Mouse (Mus musculus): ENCODE measurements around the gene Mrc2. TPM values are rescaled to one million over a fixed set of nuclear protein-coding genes. Genes with fewer than 3 reads are reported as not detected.

Mrc2 gene
- polyA plus RNA-seq, 1 experiment from 2014 or later, result 7.0 TPM

GRCm38 (mm10) chr11:105293101-105293581 lies 698 bp downstream of the Mrc2 start:
- Histone ChIP-seq H3K36me3 (ENCODE audit: control insufficient read depth, insufficient read depth, low read length) (no peaks in the 10 kb centered on the region), H3K4me3 (ENCODE audit: low read depth, low read length) (peak overlapping the region; percentile 54), H3K27ac (ENCODE audit: low read depth, low read length) (no peak overlapping the region), H3K27me3 (ENCODE audit: control insufficient read depth, insufficient read depth, low read length) (no peaks in the 10 kb centered on the region), H3K4me1 (ENCODE audit: control insufficient read depth, insufficient read depth, low read length) (peaks cover 22% of the 10 kb centered on the region), H3K9ac (ENCODE audit: low read length) (peak overlapping the region; percentile 77), H3K9me3 (ENCODE audit: control insufficient read depth, low read length) (no peaks in the 10 kb centered on the region), H3K4me2 (peak overlapping the region; percentile 76)
- DNase-seq (ENCODE audit: low spot score, missing footprints) (peak; percentile 97), ATAC-seq (ENCODE audit: low FRiP score) (peak; percentile 56)
- WGBS, result 0% methylated on average over 26 of the region's 26 CpGs

- peak; percentile 94 for DNase-seq (ENCODE audit: low spot score, missing footprints)
- no peaks in the 10 kb centered on the region for H3K27me3 ChIP-seq (ENCODE audit: control insufficient read depth, insufficient read depth, low read length)
- peak overlapping the region; percentile 76 for H3K4me2 ChIP-seq
- peak overlapping the region; percentile 54 for H3K4me3 ChIP-seq (ENCODE audit: low read depth, low read length)
- H3K9ac ChIP-seq (ENCODE audit: low read length), result peak overlapping the region; percentile 77
- WGBS, result 3% methylated on average over 9 of the region's 9 CpGs
- H3K4me1 ChIP-seq (ENCODE audit: control insufficient read depth, insufficient read depth, low read length), result peaks cover 22% of the 10 kb centered on the region
- ATAC-seq (ENCODE audit: low FRiP score), result no peak
- H3K27ac ChIP-seq (ENCODE audit: low read depth, low read length), result peak overlapping the region; percentile 25; the same call in 1 of the 2 replicates
- no peaks in the 10 kb centered on the region for H3K36me3 ChIP-seq (ENCODE audit: control insufficient read depth, insufficient read depth, low read length)
- H3K9me3 ChIP-seq (ENCODE audit: control insufficient read depth, low read length), result no peaks in the 10 kb centered on the region
These were observed 1.6 kb downstream of the Mrc2 start for GRCm38 (mm10) chr11:105293901-105294494.

GRCm38 (mm10) chr11:105296084-105296483 lies 3.6 kb downstream of the Mrc2 start:
- H3K27me3 ChIP-seq (ENCODE audit: control insufficient read depth, insufficient read depth, low read length), result no peaks in the 10 kb centered on the region
- H3K36me3 ChIP-seq (ENCODE audit: control insufficient read depth, insufficient read depth, low read length), result no peaks in the 10 kb centered on the region
- DNase-seq (ENCODE audit: low spot score, missing footprints) (no peak), ATAC-seq (ENCODE audit: low FRiP score) (no peak)
- no peak overlapping the region for H3K27ac ChIP-seq (ENCODE audit: low read depth, low read length)
- H3K9ac ChIP-seq (ENCODE audit: low read length), result no peak overlapping the region
- WGBS, result 92% methylated on average over 10 of the region's 10 CpGs
- H3K9me3 ChIP-seq (ENCODE audit: control insufficient read depth, low read length), result no peaks in the 10 kb centered on the region
- H3K4me3 ChIP-seq (ENCODE audit: low read depth, low read length), result no peak overlapping the region
- H3K4me1 ChIP-seq (ENCODE audit: control insufficient read depth, insufficient read depth, low read length), result peaks cover 19% of the 10 kb centered on the region
- H3K4me2 ChIP-seq, result no peak overlapping the region

DNA sequence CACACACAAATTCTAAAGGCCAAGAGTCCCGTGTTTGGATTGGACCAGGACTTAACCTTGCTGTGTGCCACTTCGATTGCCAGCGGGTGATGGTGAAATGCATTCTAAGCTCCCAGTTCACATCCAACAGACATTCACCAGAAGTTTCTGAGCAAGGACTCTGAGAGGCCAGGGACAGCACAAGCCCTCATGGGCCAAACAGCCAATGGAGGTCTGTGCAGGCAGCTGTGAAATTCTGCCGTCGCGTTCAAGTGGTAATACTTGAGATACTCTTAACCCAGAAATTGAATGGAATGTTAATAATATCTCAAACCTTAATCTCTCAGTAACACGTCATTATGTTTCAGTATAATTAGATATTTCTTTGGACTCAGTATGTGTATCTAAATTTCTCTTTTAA lies 17.8 kb downstream of the Mrc2 start:
- Histone ChIP-seq H3K27me3 (ENCODE audit: control insufficient read depth, insufficient read depth, low read length) (no peaks in the 10 kb centered on the region), H3K36me3 (ENCODE audit: control insufficient read depth, insufficient read depth, low read length) (no peaks in the 10 kb centered on the region), H3K9me3 (ENCODE audit: control insufficient read depth, low read length) (no peaks in the 10 kb centered on the region), H3K4me1 (ENCODE audit: control insufficient read depth, insufficient read depth, low read length) (peaks cover 28% of the 10 kb centered on the region), H3K4me3 (ENCODE audit: low read depth, low read length) (no peak overlapping the region), H3K9ac (ENCODE audit: low read length) (no peak overlapping the region), H3K4me2 (no peak overlapping the region), H3K27ac (ENCODE audit: low read depth, low read length) (no peak overlapping the region)
- no peak for ATAC-seq (ENCODE audit: low FRiP score)
- WGBS, result 93% methylated on average over 7 of the region's 7 CpGs
- no peak for DNase-seq (ENCODE audit: low spot score, missing footprints)

- Histone ChIP-seq H3K4me2 (no peak overlapping the region), H3K9me3 (ENCODE audit: control insufficient read depth, low read length) (no peaks in the 10 kb centered on the region), H3K27me3 (ENCODE audit: control insufficient read depth, insufficient read depth, low read length) (no peaks in the 10 kb centered on the region), H3K4me3 (ENCODE audit: low read depth, low read length) (no peak overlapping the region), H3K4me1 (ENCODE audit: control insufficient read depth, insufficient read depth, low read length) (peaks cover 34% of the 10 kb centered on the region), H3K9ac (ENCODE audit: low read length) (no peak overlapping the region), H3K36me3 (ENCODE audit: control insufficient read depth, insufficient read depth, low read length) (no peaks in the 10 kb centered on the region), H3K27ac (ENCODE audit: low read depth, low read length) (no peak overlapping the region)
- WGBS, result 78% methylated on average over 24 of the region's 24 CpGs
- no peak for ATAC-seq (ENCODE audit: low FRiP score)
- DNase-seq (ENCODE audit: low spot score, missing footprints), result no peak
These were observed 19.0 kb downstream of the Mrc2 start for GRCm38 (mm10) chr11:105311291-105311975.

DNA sequence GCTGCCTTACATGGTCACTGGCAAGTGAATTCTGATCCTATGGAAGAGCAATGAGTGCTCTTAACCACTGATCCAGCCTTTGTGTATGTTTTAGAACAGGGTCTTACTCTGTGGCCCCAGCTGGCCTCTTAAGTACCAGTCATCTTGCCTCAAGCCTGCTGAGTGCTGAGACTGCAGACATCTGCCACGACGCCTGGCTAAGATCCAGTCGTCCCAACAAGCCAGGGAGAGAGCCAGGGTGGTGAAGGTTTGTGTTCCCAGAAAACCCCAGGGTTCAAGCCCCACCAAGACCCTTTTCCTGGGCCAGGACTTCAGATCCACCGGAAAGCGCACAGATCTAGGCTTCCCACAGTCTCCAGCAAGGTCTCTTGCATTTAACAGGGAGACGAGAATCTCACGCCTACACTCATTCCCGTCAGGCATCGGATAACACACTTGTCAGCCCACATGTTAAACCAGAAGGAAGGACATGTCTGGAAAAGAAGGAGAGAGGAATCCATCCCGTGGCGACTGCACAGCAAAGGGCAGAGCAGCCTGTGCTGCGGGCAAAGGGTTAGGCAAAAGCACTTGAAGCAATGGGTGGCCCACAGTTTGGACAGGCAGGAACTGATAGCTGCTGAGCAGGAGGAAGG lies 20.0 kb downstream of the Mrc2 start:
- H3K36me3 ChIP-seq (ENCODE audit: control insufficient read depth, insufficient read depth, low read length), result no peaks in the 10 kb centered on the region
- H3K9me3 ChIP-seq (ENCODE audit: control insufficient read depth, low read length), result no peaks in the 10 kb centered on the region
- DNase-seq (ENCODE audit: low spot score, missing footprints), result peak; percentile 89
- 63% methylated on average over 12 of the region's 12 CpGs for WGBS
- H3K9ac ChIP-seq (ENCODE audit: low read length), result peak overlapping the region; percentile 9; the same call in 1 of the 2 replicates
- H3K4me2 ChIP-seq, result no peak overlapping the region
- no peak overlapping the region; the same call in 1 of the 2 replicates for H3K27ac ChIP-seq (ENCODE audit: low read depth, low read length)
- no peaks in the 10 kb centered on the region for H3K27me3 ChIP-seq (ENCODE audit: control insufficient read depth, insufficient read depth, low read length)
- no peak overlapping the region for H3K4me3 ChIP-seq (ENCODE audit: low read depth, low read length)
- H3K4me1 ChIP-seq (ENCODE audit: control insufficient read depth, insufficient read depth, low read length), result peaks cover 34% of the 10 kb centered on the region
- ATAC-seq (ENCODE audit: low FRiP score), result no peak

- Histone ChIP-seq H3K36me3 (ENCODE audit: control insufficient read depth, insufficient read depth, low read length) (no peaks in the 10 kb centered on the region), H3K9me3 (ENCODE audit: control insufficient read depth, low read length) (no peaks in the 10 kb centered on the region), H3K4me1 (ENCODE audit: control insufficient read depth, insufficient read depth, low read length) (peaks cover 34% of the 10 kb centered on the region), H3K27ac (ENCODE audit: low read depth, low read length) (no peak overlapping the region), H3K9ac (ENCODE audit: low read length) (no peak overlapping the region), H3K4me2 (no peak overlapping the region), H3K27me3 (ENCODE audit: control insufficient read depth, insufficient read depth, low read length) (no peaks in the 10 kb centered on the region), H3K4me3 (ENCODE audit: low read depth, low read length) (no peak overlapping the region)
- DNase-seq (ENCODE audit: low spot score, missing footprints) (no peak), ATAC-seq (ENCODE audit: low FRiP score) (peak; percentile 34; the same call in 1 of the 2 replicates)
- 31% methylated on average over 9 of the region's 10 CpGs for WGBS
These were observed 20.7 kb downstream of the Mrc2 start for GRCm38 (mm10) chr11:105312972-105313632.

DNA sequence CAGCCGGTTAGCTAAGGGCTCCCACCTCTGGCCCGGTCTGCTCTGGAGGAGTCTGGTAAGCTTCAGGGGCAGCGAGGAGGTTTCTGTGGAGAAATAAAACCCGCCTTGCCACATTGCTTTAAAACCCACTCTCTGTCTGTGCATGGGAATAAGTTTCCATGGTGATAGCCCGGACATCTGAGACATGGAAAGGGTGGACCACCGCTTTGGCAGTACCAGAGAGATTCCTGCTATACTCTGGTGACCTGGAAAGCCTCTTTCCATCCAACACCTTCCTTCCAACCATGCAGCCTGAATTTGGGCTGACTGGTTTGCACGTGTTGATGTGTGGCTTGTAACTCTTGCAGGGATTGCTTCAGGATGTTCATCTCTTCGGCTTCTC lies 21.2 kb downstream of the Mrc2 start:
- Histone ChIP-seq H3K27ac (ENCODE audit: low read depth, low read length) (no peak overlapping the region), H3K9ac (ENCODE audit: low read length) (no peak overlapping the region), H3K4me1 (ENCODE audit: control insufficient read depth, insufficient read depth, low read length) (peaks cover 34% of the 10 kb centered on the region), H3K4me3 (ENCODE audit: low read depth, low read length) (no peak overlapping the region), H3K36me3 (ENCODE audit: control insufficient read depth, insufficient read depth, low read length) (no peaks in the 10 kb centered on the region), H3K9me3 (ENCODE audit: control insufficient read depth, low read length) (no peaks in the 10 kb centered on the region), H3K4me2 (no peak overlapping the region), H3K27me3 (ENCODE audit: control insufficient read depth, insufficient read depth, low read length) (no peaks in the 10 kb centered on the region)
- DNase-seq (ENCODE audit: low spot score, missing footprints) (peak; percentile 89), ATAC-seq (ENCODE audit: low FRiP score) (peak; percentile 36; the same call in 1 of the 2 replicates)
- 19% methylated on average over 8 of the region's 8 CpGs for WGBS

Measured in midbrain, embryonic 11.5 days (tissue).